Mouse (Mus musculus): ENCODE results near the gene Pgp. TPM values are rescaled to one million over a fixed set of nuclear protein-coding genes. Genes with fewer than 3 reads are reported as not detected.

Gene Pgp
- total and polyA plus RNA-seq, 3 experiments, result 19.3 to 55.0 TPM; not detected in 1

- H3K27me3 ChIP-seq (ENCODE audit: control insufficient read depth in 1 of 2, insufficient read depth in 2 of 2, low read length in 2 of 2), result peaks cover 6 to 25% of the 10 kb centered on the region in 2 experiments
- H3K4me1 ChIP-seq (ENCODE audit: control insufficient read depth in 1 of 2, insufficient read depth in 2 of 2, low read length in 2 of 2), result no peaks in the 10 kb centered on the region
- no peaks in the 10 kb centered on the region for H3K36me3 ChIP-seq (ENCODE audit: control insufficient read depth in 1 of 2, insufficient read depth in 2 of 2, low read length in 2 of 2)
- no peak for DNase-seq (ENCODE audit: low read depth, low spot score)
- H3K9ac ChIP-seq (ENCODE audit: control insufficient read depth, low read depth, low read length, poor library complexity, severe bottlenecking), result no peak overlapping the region
- no peak overlapping the region for H3K4me3 ChIP-seq (ENCODE audit: control insufficient read depth in 1 of 2, insufficient read depth in 1 of 2, low read depth in 2 of 2, low read length in 2 of 2)
- TF ChIP-seq TCF12 (IDR thresholded peaks at IDR 0.05; ENCODE audit: low read depth, low read length), result no peak
- no peak for TF ChIP-seq POLR2A (IDR thresholded peaks at IDR 0.05; ENCODE audit: control insufficient read depth in 1 of 2, insufficient read depth in 1 of 2, low read depth in 1 of 2, low read length in 2 of 2, poor library complexity in 1 of 2)
- no peak for TF ChIP-seq E2F4 (IDR thresholded peaks at IDR 0.05; ENCODE audit: borderline replicate concordance, low read depth, low read length)
- TF ChIP-seq SIN3A (IDR thresholded peaks at IDR 0.05; ENCODE audit: low read length), result no peak
- TF ChIP-seq MEF2A (IDR thresholded peaks at IDR 0.05; ENCODE audit: extremely low read depth, insufficient replicate concordance, low read depth, low read length, poor library complexity, severe bottlenecking), result no peak
- no peak for TF ChIP-seq MXI1 (IDR thresholded peaks at IDR 0.05; ENCODE audit: low read depth, low read length)
- TF ChIP-seq MYB (IDR thresholded peaks at IDR 0.05; ENCODE audit: low read depth, low read length), result no peak
- TF ChIP-seq ZMIZ1 (IDR thresholded peaks at IDR 0.05; ENCODE audit: low read depth, low read length), result no peak
- H3K79me2 ChIP-seq (ENCODE audit: control insufficient read depth, insufficient read depth, low read length, poor library complexity), result no peaks in the 10 kb centered on the region
- H3K27ac ChIP-seq (ENCODE audit: control insufficient read depth, low read depth, low read length), result no peak overlapping the region
- no peaks in the 10 kb centered on the region for H3K9me3 ChIP-seq (replicated peaks; ENCODE audit: insufficient read depth, low read length)
Measured at GRCm38 (mm10) chr17:24488662-24489264, 18.6 kb downstream of the Pgp start.

GRCm38 (mm10) chr17:24489265-24490030 is 19.3 kb downstream of the Pgp start:
- no peaks in the 10 kb centered on the region for H3K4me1 ChIP-seq (ENCODE audit: control insufficient read depth in 1 of 2, insufficient read depth in 2 of 2, low read length in 2 of 2)
- H3K79me2 ChIP-seq (ENCODE audit: control insufficient read depth, insufficient read depth, low read length, poor library complexity), result no peaks in the 10 kb centered on the region
- peaks cover 6 to 25% of the 10 kb centered on the region in 2 experiments for H3K27me3 ChIP-seq (ENCODE audit: control insufficient read depth in 1 of 2, insufficient read depth in 2 of 2, low read length in 2 of 2)
- H3K4me3 ChIP-seq (ENCODE audit: control insufficient read depth in 1 of 2, insufficient read depth in 1 of 2, low read depth in 2 of 2, low read length in 2 of 2), result no peak overlapping the region
- no peaks in the 10 kb centered on the region for H3K36me3 ChIP-seq (ENCODE audit: control insufficient read depth in 1 of 2, insufficient read depth in 2 of 2, low read length in 2 of 2)
- no peak overlapping the region for H3K9ac ChIP-seq (ENCODE audit: control insufficient read depth, low read depth, low read length, poor library complexity, severe bottlenecking)
- no peak for DNase-seq (ENCODE audit: low read depth, low spot score)
- no peaks in the 10 kb centered on the region for H3K9me3 ChIP-seq (replicated peaks; ENCODE audit: insufficient read depth, low read length)
- no peak overlapping the region for H3K27ac ChIP-seq (ENCODE audit: control insufficient read depth, low read depth, low read length)
- TF ChIP-seq MYC (IDR thresholded peaks at IDR 0.05; ENCODE audit: low read depth, low read length), result no peak
- no peak for TF ChIP-seq KAT2A (conservative IDR thresholded peaks at IDR 0.05; ENCODE audit: low read depth, low read length)
- no peak for TF ChIP-seq TBP (IDR thresholded peaks at IDR 0.05; ENCODE audit: low read depth, low read length)
- TF ChIP-seq ZMIZ1 (IDR thresholded peaks at IDR 0.05; ENCODE audit: low read depth, low read length), result no peak
- no peak for TF ChIP-seq GABPA (IDR thresholded peaks at IDR 0.05; ENCODE audit: low read depth, low read length)

GRCm38 (mm10) chr17:24490399-24490798 is 20.2 kb downstream of the Pgp start:
- Histone ChIP-seq H3K27ac (ENCODE audit: control insufficient read depth, low read depth, low read length) (no peak overlapping the region), H3K9ac (ENCODE audit: control insufficient read depth, low read depth, low read length, poor library complexity, severe bottlenecking) (no peak overlapping the region), H3K4me3 (ENCODE audit: control insufficient read depth in 1 of 2, insufficient read depth in 1 of 2, low read depth in 2 of 2, low read length in 2 of 2) (no peak overlapping the region), H3K4me1 (ENCODE audit: control insufficient read depth in 1 of 2, insufficient read depth in 2 of 2, low read length in 2 of 2) (no peaks in the 10 kb centered on the region), H3K36me3 (ENCODE audit: control insufficient read depth in 1 of 2, insufficient read depth in 2 of 2, low read length in 2 of 2) (no peaks in the 10 kb centered on the region), H3K9me3 (replicated peaks; ENCODE audit: insufficient read depth, low read length) (no peaks in the 10 kb centered on the region), H3K27me3 (ENCODE audit: control insufficient read depth in 1 of 2, insufficient read depth in 2 of 2, low read length in 2 of 2) (peaks cover 6 to 25% of the 10 kb centered on the region in 2 experiments), H3K79me2 (ENCODE audit: control insufficient read depth, insufficient read depth, low read length, poor library complexity) (no peaks in the 10 kb centered on the region)
- DNase-seq (ENCODE audit: low read depth, low spot score), result no peak
- TF ChIP-seq POLR2AphosphoS5 (IDR thresholded peaks at IDR 0.05; ENCODE audit: borderline replicate concordance, low read depth, low read length) (no peak), HCFC1 (IDR thresholded peaks at IDR 0.05; ENCODE audit: low read depth, low read length) (no peak), GATA1 (IDR thresholded peaks at IDR 0.05; ENCODE audit: low read depth, low read length) (no peak), MYB (IDR thresholded peaks at IDR 0.05; ENCODE audit: low read depth, low read length) (no peak), USF1 (IDR thresholded peaks at IDR 0.05; ENCODE audit: low read depth, low read length) (no peak), MXI1 (IDR thresholded peaks at IDR 0.05; ENCODE audit: low read depth, low read length) (no peak), RAD21 (IDR thresholded peaks at IDR 0.05; ENCODE audit: low read depth, low read length) (no peak), TAL1 (IDR thresholded peaks at IDR 0.05; ENCODE audit: low read length) (no peak), POLR2A (IDR thresholded peaks at IDR 0.05; ENCODE audit: control insufficient read depth in 1 of 2, insufficient read depth in 1 of 2, low read depth in 1 of 2, low read length in 2 of 2, poor library complexity in 1 of 2) (no peak), MEF2A (IDR thresholded peaks at IDR 0.05; ENCODE audit: extremely low read depth, insufficient replicate concordance, low read depth, low read length, poor library complexity, severe bottlenecking) (no peak), ELF1 (IDR thresholded peaks at IDR 0.05; ENCODE audit: low read depth, low read length) (no peak)

Measured in MEL (cell line).